Mouse (Mus musculus) forebrain, postnatal 0 days (tissue): ENCODE data around the gene Mapk1ip1l. TPM values are rescaled to one million over a fixed set of nuclear protein-coding genes. Genes with fewer than 3 reads are reported as not detected.

ENCODE experiments used
- ATAC-seq: fragments of 200-750 bp; cut with Nextera tagmentation; 2 replicates; pipeline ENCODE4 v1.8.0; 2017; ENCODE audit warnings: mild to moderate bottlenecking, moderate library complexity
- DNase-seq: peaks from one replicate; pipeline ENCODE4 v3.0.0-alpha.2; 2015
- H3K27ac ChIP-seq: fragments of 300-500 bp; sonication (generic); 2 replicates; pipeline ENCODE4 v1.5.1; 2014; ENCODE audit warnings: low read depth, mild to moderate bottlenecking, antibody characterized with exemption, low read length, moderate library complexity, mixed read lengths
- H3K27me3 ChIP-seq: fragments of 300-500 bp; sonication (generic); 2 replicates; pipeline ENCODE4 v1.6.1; 2014; ENCODE audit warnings: mild to moderate bottlenecking, low read length, mixed read lengths; ENCODE audit not compliant: insufficient read depth
- H3K36me3 ChIP-seq: fragments of 300-500 bp; sonication (generic); 2 replicates; pipeline ENCODE4 v1.6.1; 2014; ENCODE audit warnings: mild to moderate bottlenecking, moderate library complexity; ENCODE audit not compliant: insufficient read depth
- H3K4me1 ChIP-seq: fragments of 300-500 bp; sonication (generic); 2 replicates; pipeline ENCODE4 v1.6.1; 2014; ENCODE audit warnings: antibody characterized with exemption; ENCODE audit not compliant: insufficient read depth
- H3K4me2 ChIP-seq: fragments of 300-500 bp; sonication (generic); 2 replicates; pipeline ENCODE4 v1.6.1; 2014; ENCODE audit warnings: low read depth, mild to moderate bottlenecking, moderate library complexity
- H3K4me3 ChIP-seq: fragments of 300-500 bp; sonication (generic); 2 replicates; pipeline ENCODE4 v1.5.1; 2014; ENCODE audit warnings: low read depth, low read length, mixed read lengths
- H3K9ac ChIP-seq: fragments of 300-500 bp; sonication (generic); 2 replicates; pipeline ENCODE4 v1.6.1; 2014; ENCODE audit warnings: mild to moderate bottlenecking
- H3K9me3 ChIP-seq: fragments of 300-500 bp; sonication (generic); 2 replicates; pipeline ENCODE4 v1.6.1; 2016; ENCODE audit warnings: low read length
- CTCF ChIP-seq: sonication (generic); IDR thresholded peaks from 2 replicates; pipeline ENCODE4 v1.5.1; 2016; ENCODE audit warnings: antibody characterized with exemption, control low read depth, low read depth
- WGBS: fragments of 180-500 bp; shearing (Covaris S2); extraction: QIAGEN DNeasy Blood & Tissue Kit; methylation state at CpG from one replicate; pipeline ENCODE4 v1.1.7; 2014; 5-methylcytosine and 5-hydroxymethylcytosine counted together
- polyA plus RNA-seq: library from polyadenylated mRNA; unstranded; fragments of >200 nt; fragmentation: Nextera tagmentation; extraction: Ambion mirVana; gene quantifications from 2 replicates; pipeline ENCODE4 v1.2.1, GENCODE M21; 2015
- total RNA-seq: library from RNA; depleted of rRNA; stranded (reverse); fragments of >200 nt; gene quantifications from 2 replicates; pipeline ENCODE4 v1.2.3, GENCODE M21; 2014; rRNA removed

Mapk1ip1l gene
- total RNA-seq, result 41.2 and 60.4 TPM in 2 replicates
- polyA plus RNA-seq, result 24.4 and 36.7 TPM in 2 replicates

DNA sequence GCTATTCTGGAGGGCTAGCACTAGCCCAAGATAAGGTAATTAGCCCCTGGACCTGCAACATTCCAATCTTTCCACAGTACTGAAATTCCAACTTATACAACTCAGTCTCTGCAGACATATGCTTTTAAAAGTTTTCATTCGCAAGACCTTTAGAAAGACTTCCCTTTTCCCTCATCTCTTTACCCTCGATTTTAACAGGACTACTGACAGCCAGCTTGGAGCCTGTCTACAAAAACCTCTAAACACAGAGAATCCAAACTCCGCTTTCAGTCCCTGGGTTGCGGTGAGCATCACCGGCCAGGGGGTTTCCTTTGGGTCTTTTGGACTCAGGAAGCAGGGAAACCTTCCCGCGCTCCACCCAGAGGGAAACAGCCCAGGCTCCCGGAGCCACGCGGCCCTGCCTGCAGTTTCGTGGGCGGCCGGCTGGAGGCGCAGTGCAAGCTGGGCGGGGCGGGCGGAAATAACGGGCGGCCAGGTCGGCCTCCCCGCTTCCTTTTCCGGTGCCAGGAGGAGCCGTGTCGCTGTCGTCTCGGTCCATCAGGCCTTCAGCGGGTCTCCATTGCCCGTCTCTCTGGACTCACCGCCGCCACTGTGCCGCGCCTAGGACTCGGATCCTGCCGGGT, at the start of gene Mapk1ip1l:
Mapk1ip1l (plus strand) TSS at position 482 of the 623 bp plus-strand sequence.
- peaks cover 11% of the 10 kb centered on the region; the same call in 1 of the 2 replicates for H3K4me1 ChIP-seq
- no peaks in the 10 kb centered on the region for H3K9me3 ChIP-seq
- peak within 1 kb of the TSS; percentile 99 for H3K9ac ChIP-seq
- WGBS, result 2% methylated on average over 34 of the region's 34 CpGs
- ATAC-seq, result peak; percentile 92
- H3K4me2 ChIP-seq, result peak within 1 kb of the TSS; percentile 78
- H3K27me3 ChIP-seq, result no peaks in the 10 kb centered on the region
- H3K4me3 ChIP-seq, result peak within 1 kb of the TSS; percentile 97
- TF ChIP-seq CTCF, result peak; percentile 96
- H3K36me3 ChIP-seq, result no peaks in the 10 kb centered on the region
- peak within 1 kb of the TSS; percentile 98 for H3K27ac ChIP-seq
- DNase-seq, result peak; percentile 93

DNA sequence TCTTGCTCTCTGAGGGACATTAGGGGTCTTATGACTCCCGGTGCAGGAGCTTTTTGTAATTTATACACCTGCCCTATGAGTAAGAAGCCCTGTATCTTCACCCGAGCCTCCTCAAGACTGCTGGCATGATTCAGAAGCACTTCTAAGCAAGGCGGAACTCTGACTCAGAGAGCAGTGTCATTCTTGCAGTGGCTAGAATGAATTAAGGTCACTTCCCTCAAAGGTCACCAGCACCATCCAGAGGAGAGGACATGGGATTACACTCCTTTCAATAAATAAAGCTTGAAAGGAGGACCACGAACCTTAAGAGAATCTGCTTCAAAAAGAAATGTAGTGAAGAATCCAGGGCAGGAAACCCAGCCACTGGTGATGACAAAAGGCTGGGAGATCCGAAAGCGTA, 48.2 kb upstream of the Mapk1ip1l start:
- no peaks in the 10 kb centered on the region for H3K4me1 ChIP-seq
- ATAC-seq (no peak), DNase-seq (no peak)
- no peak overlapping the region for H3K4me3 ChIP-seq
- H3K9ac ChIP-seq, result no peak overlapping the region
- H3K9me3 ChIP-seq, result no peaks in the 10 kb centered on the region
- peak; percentile 30 for TF ChIP-seq CTCF
- peaks cover 20% of the 10 kb centered on the region; the same call in 1 of the 2 replicates for H3K36me3 ChIP-seq
- H3K4me2 ChIP-seq, result no peak overlapping the region
- WGBS, result 89% methylated on average over 6 of the region's 6 CpGs
- H3K27me3 ChIP-seq, result no peaks in the 10 kb centered on the region
- H3K27ac ChIP-seq, result no peak overlapping the region

DNA sequence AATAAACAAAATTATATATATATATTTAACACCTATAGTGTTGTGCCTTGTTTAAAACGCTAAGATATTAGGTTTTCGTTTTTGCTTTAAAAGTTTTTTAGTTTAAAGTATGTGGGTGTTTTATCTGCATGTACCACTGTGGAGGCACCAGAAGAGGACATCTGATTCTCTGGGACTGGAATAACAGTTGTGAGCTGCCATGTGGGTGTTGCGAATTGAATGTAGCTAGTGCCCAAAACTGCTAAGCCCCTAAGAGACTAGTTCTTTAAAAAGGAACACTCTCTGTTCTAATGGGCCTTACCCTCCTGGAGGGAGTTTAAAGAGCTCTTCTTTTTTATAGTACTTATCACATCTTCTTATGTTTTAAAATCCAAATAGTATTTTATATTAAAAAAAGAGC, 33.2 kb upstream of the Mapk1ip1l start:
- H3K9ac ChIP-seq, result no peak overlapping the region

DNA sequence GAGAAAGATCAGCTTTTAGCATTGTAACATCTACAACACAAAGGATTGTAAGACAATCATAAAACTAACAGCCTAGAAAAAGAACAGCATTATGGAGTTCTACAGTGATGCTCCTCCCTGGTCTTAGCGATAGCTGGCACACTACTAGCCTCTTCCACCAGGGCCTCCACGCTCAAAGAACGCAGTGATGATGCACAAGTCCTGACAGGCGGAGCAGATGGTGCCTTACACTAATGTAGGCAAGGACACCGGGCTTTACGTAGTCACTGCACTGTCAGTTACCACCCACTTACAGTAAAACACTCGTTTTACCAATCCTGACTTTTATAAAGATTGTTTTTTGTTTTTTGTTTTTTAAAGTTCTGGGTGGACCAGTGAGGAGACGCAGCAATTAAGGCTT, 32.2 kb upstream of the Mapk1ip1l start:
- Histone ChIP-seq H3K9me3 (no peaks in the 10 kb centered on the region), H3K4me3 (no peak overlapping the region), H3K36me3 (peaks cover 19% of the 10 kb centered on the region; the same call in 1 of the 2 replicates), H3K4me1 (no peaks in the 10 kb centered on the region), H3K4me2 (no peak overlapping the region), H3K9ac (no peak overlapping the region), H3K27ac (no peak overlapping the region), H3K27me3 (no peaks in the 10 kb centered on the region)
- no peak for TF ChIP-seq CTCF
- 89% methylated on average over 8 of the region's 8 CpGs for WGBS
- DNase-seq (no peak), ATAC-seq (no peak)

More for the DNA sequence above, 33.2 kb upstream of the Mapk1ip1l start:
- ATAC-seq (no peak), DNase-seq (no peak)
- H3K4me2 ChIP-seq, result no peak overlapping the region
- H3K4me3 ChIP-seq, result no peak overlapping the region
- WGBS, result 95% methylated on average over 3 of the region's 3 CpGs
- H3K9me3 ChIP-seq, result no peaks in the 10 kb centered on the region
- H3K27ac ChIP-seq, result no peak overlapping the region
- H3K36me3 ChIP-seq, result peaks cover 21% of the 10 kb centered on the region; the same call in 1 of the 2 replicates
- H3K4me1 ChIP-seq, result no peaks in the 10 kb centered on the region
- no peak for TF ChIP-seq CTCF
- no peaks in the 10 kb centered on the region for H3K27me3 ChIP-seq

DNA sequence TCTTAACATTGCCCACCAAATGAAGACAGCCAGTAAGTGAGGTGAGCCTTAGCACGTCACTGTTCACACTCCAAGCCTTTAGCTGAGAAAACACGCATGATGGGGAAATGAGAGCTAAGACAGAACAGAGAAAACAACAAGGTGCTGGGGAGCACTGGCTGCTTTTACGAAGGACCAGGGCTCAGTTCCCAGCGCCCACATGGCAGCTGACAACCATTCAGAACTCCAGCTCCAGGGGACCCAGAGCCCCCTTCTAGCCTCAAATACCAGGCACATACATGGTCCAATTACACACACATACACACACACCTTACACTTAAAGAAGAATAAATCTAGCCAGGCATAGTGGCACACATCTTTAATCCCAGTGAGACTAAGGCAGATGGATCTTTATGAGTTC, 29.0 kb upstream of the Mapk1ip1l start:
- no peak overlapping the region for H3K9ac ChIP-seq
- 100% methylated on average over 4 of the region's 4 CpGs for WGBS
- peaks cover 18% of the 10 kb centered on the region; the same call in 1 of the 2 replicates for H3K36me3 ChIP-seq
- H3K4me2 ChIP-seq, result no peak overlapping the region
- no peak for ATAC-seq
- no peaks in the 10 kb centered on the region for H3K9me3 ChIP-seq
- H3K27me3 ChIP-seq, result no peaks in the 10 kb centered on the region
- H3K27ac ChIP-seq, result no peak overlapping the region
- DNase-seq, result no peak
- no peak for TF ChIP-seq CTCF
- H3K4me1 ChIP-seq, result no peaks in the 10 kb centered on the region
- H3K4me3 ChIP-seq, result no peak overlapping the region

DNA sequence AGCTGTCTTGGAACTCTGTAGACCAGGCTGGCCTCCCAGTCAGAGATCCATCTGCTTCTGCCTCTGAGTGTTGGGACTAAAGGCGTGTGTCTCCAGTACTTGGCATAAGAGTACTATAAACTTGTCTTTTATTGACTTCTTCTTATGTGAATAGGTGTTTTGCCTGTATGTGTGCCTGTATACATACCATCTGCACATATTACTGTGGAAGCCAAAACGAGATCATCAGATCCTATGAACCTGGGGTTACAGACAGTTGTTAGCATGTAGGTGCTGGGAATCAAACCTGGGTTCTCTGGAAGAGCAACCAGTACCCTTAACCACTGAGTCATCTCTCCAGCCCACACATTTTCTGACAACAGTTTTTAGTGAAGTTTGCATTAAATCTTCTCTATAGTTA, 28.4 kb upstream of the Mapk1ip1l start:
- Histone ChIP-seq H3K9ac (no peak overlapping the region), H3K9me3 (no peaks in the 10 kb centered on the region), H3K4me1 (no peaks in the 10 kb centered on the region), H3K4me3 (no peak overlapping the region), H3K36me3 (peaks cover 18% of the 10 kb centered on the region; the same call in 1 of the 2 replicates), H3K27ac (no peak overlapping the region), H3K27me3 (no peaks in the 10 kb centered on the region), H3K4me2 (no peak overlapping the region)
- TF ChIP-seq CTCF, result no peak
- ATAC-seq (no peak), DNase-seq (no peak)
- WGBS, result 98% methylated on average over 2 of the region's 2 CpGs

DNA sequence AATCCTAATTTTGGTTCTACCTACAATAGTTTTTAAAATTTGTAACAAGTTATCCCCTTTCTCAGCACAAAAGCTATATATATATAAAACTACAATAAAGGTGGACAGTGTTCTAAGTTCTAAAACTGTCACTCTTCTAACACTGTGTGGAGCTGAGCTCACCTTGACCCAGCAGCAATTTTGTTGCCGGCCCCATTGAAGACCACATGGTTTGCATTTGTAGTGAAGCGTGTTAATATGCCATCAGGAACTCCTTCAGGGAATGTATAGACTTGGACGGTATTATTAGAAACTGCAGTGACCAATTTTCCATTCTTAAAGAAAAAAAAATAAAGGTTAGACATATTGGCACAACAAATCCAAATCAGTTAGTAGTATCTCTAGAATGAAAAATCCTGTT, 24.3 kb upstream of the Mapk1ip1l start:
- WGBS, result 74% methylated on average over 3 of the region's 3 CpGs
- no peak overlapping the region for H3K27ac ChIP-seq
- peaks cover 5% of the 10 kb centered on the region; the same call in 1 of the 2 replicates for H3K36me3 ChIP-seq
- no peaks in the 10 kb centered on the region for H3K27me3 ChIP-seq
- DNase-seq (no peak), ATAC-seq (no peak)
- no peaks in the 10 kb centered on the region for H3K9me3 ChIP-seq
- H3K4me3 ChIP-seq, result no peak overlapping the region
- no peak overlapping the region for H3K4me2 ChIP-seq
- TF ChIP-seq CTCF, result no peak
- no peak overlapping the region for H3K9ac ChIP-seq
- 0 out of 2 replicates have a peak, but pooled peaks cover 3% of the 10 kb centered on the region for H3K4me1 ChIP-seq
